Mouse (Mus musculus) megakaryocyte, embryonic 14.5 days (primary cell): ENCODE measurements around the gene Mef2b.

ENCODE experiments used
- FLI1 ChIP-seq: IDR thresholded peaks from 2 replicates; pipeline ENCODE4 v1.6.1; 2012; ENCODE audit warnings: low read length, inconsistent platforms, mixed read lengths
- GATA1 ChIP-seq: IDR thresholded peaks from 3 replicates; pipeline ENCODE4 v1.6.1; 2012; ENCODE audit warnings: mixed read lengths, low read length, inconsistent platforms, borderline replicate concordance

DNA sequence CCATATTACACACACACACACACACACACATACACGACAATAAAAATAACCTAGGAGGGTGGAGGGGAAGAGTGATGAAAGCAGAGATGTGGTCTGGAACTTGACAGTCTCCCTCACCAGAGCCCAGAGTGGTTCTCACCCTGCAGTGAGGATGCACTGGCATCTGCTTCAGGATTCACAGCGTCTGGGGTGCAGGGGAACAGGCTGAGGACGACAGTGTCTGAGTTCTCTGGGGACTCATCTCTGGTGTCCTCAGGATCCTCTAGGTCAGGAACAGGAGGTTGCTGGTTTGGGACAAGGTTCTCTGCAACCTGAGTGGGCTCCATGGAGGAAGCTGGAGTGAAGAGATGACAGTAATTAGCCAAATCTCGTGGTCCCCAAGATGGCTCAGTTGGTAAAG is 1.6 kb upstream of the Mef2b start:
- TF ChIP-seq GATA1 (no peak), FLI1 (no peak)
